8 mouse cellular contexts compared by ENCODE assay signal in genomic region chr17:13658321-13658978, GRCm38 (mm10).
DNase-seq lines count a peak whose midpoint lies in the region; ATAC-seq and TF ChIP-seq lines count a peak whose summit lies in the region.

No protein-coding gene starts in this region.

- ATAC-seq in hindbrain, postnatal 0 days = peak; percentile 53
- no peak for ATAC-seq in stomach, postnatal 0 days (ENCODE audit: low FRiP score, low TSS enrichment)
- ATAC-seq in CD4-positive, CD25-positive, alpha-beta regulatory T cell, adult 4 months = no peak

- TF ChIP-seq CTCF in heart, adult 2 months (IDR thresholded peaks at IDR 0.05) = no peak
- TF ChIP-seq CTCF in hindbrain, postnatal 0 days (IDR thresholded peaks at IDR 0.05; ENCODE audit: low read depth) = no peak
- no peak for TF ChIP-seq CTCF in stomach, postnatal 0 days (IDR thresholded peaks at IDR 0.05; ENCODE audit: low read depth)

- no peak for TF ChIP-seq POLR2A in heart, adult 2 months (IDR thresholded peaks at IDR 0.05; ENCODE audit: insufficient read depth, low read depth, low read length)

- H3K79me2 ChIP-seq in heart, adult 2 months (replicated peaks; ENCODE audit: control insufficient read depth, insufficient read depth, low read length) = no peaks in the 10 kb centered on the region

- peak; percentile 51; the same call in 1 of the 2 replicates for TF ChIP-seq EP300 in heart, adult 2 months (IDR thresholded peaks at IDR 0.05; ENCODE audit: insufficient read depth, low read depth, low read length)
- TF ChIP-seq EP300 in stomach, postnatal 0 days (optimal IDR thresholded peaks at IDR 0.05) = no peak

- H3K9me3 ChIP-seq in hindbrain, postnatal 0 days (ENCODE audit: low read length) = no peaks in the 10 kb centered on the region
- H3K9me3 ChIP-seq in stomach, postnatal 0 days (ENCODE audit: control insufficient read depth, low read length) = no peaks in the 10 kb centered on the region

- peaks cover 28% of the 10 kb centered on the region for H3K4me1 ChIP-seq in heart, adult 2 months (ENCODE audit: control insufficient read depth, insufficient read depth, low read length)
- peaks cover 25% of the 10 kb centered on the region; the same call in 1 of the 2 replicates for H3K4me1 ChIP-seq in hindbrain, postnatal 0 days (ENCODE audit: insufficient read depth, low read length)
- H3K4me1 ChIP-seq in stomach, postnatal 0 days (replicated peaks; ENCODE audit: control insufficient read depth, insufficient read depth) = no peaks in the 10 kb centered on the region

- intact Hi-C loops in heart, adult 2 months (cut with DNase I) = no loop called here
- intact Hi-C loops in gastrocnemius, postnatal 14 days (cut with DNase I; ENCODE audit: low total_unique reads) = no loop called here

- peak; percentile 40 to 42 for DNase-seq in heart, adult 2 months
- no peak for DNase-seq in heart, adult 8-10 months (ENCODE audit: low spot score)
- DNase-seq in thymus, postnatal 4 days = peak; percentile 20
- no peak for DNase-seq in thymus, postnatal 10 days (ENCODE audit: low spot score in 2 of 2)
- DNase-seq in hindbrain, postnatal 0 days (ENCODE audit: low spot score) = no peak
- no peak for DNase-seq in stomach, postnatal 0 days (ENCODE audit: low spot score)
- no peak for DNase-seq in gastrocnemius, postnatal 14 days

- H3K36me3 ChIP-seq in heart, adult 2 months (ENCODE audit: control insufficient read depth, insufficient read depth, low read length) = no peaks in the 10 kb centered on the region
- no peaks in the 10 kb centered on the region for H3K36me3 ChIP-seq in hindbrain, postnatal 0 days (ENCODE audit: insufficient read depth, low read length)
- H3K36me3 ChIP-seq in stomach, postnatal 0 days (ENCODE audit: control insufficient read depth, insufficient read depth, low read length) = no peaks in the 10 kb centered on the region

- no peaks in the 10 kb centered on the region for H3K27me3 ChIP-seq in heart, adult 2 months (ENCODE audit: control insufficient read depth, insufficient read depth, low read length)
- H3K27me3 ChIP-seq in hindbrain, postnatal 0 days (ENCODE audit: insufficient read depth, low read length) = no peaks in the 10 kb centered on the region
- H3K27me3 ChIP-seq in stomach, postnatal 0 days (ENCODE audit: control insufficient read depth, insufficient read depth, low read length) = no peaks in the 10 kb centered on the region

- 0 out of 2 replicates have a peak overlapping the region, but pooled peaks have one; percentile 14 for H3K9ac ChIP-seq in heart, adult 2 months (ENCODE audit: low read depth, low read length)
- no peak overlapping the region for H3K9ac ChIP-seq in hindbrain, postnatal 0 days (replicated peaks; ENCODE audit: low read length)
- H3K9ac ChIP-seq in stomach, postnatal 0 days (ENCODE audit: low read length) = no peak overlapping the region

- H3K4me3 ChIP-seq in heart, adult 2 months = no peak overlapping the region
- no peak overlapping the region for H3K4me3 ChIP-seq in hindbrain, postnatal 0 days (ENCODE audit: low read length)
- no peak overlapping the region for H3K4me3 ChIP-seq in stomach, postnatal 0 days (ENCODE audit: low read depth, low read length)

- H3K27ac ChIP-seq in heart, adult 2 months = peak overlapping the region; percentile 84
- H3K27ac ChIP-seq in hindbrain, postnatal 0 days = peak overlapping the region; percentile 83
- peak overlapping the region; percentile 61 for H3K27ac ChIP-seq in stomach, postnatal 0 days (replicated peaks)

- H3K4me2 ChIP-seq in hindbrain, postnatal 0 days (ENCODE audit: low read depth, low read length) = no peak overlapping the region
- H3K4me2 ChIP-seq in stomach, postnatal 0 days (replicated peaks; ENCODE audit: low read depth) = no peak overlapping the region

- WGBS in heart, adult 2 months = 41% methylated on average over 3 of the region's 3 CpGs
- 10% methylated on average over 3 of the region's 3 CpGs for WGBS in hindbrain, postnatal 0 days
- 61% methylated on average over 3 of the region's 3 CpGs for WGBS in stomach, postnatal 0 days

Comparison
In these comparisons a context has a peak if more than half of its experiments do, and no peak if none do; other contexts are left out.
1. DNase-seq: peak in heart, adult 2 months (2 of 2) and thymus, postnatal 4 days (single experiment); none in heart, adult 8-10 months (single experiment), thymus, postnatal 10 days (0 of 2), hindbrain, postnatal 0 days (single experiment), stomach, postnatal 0 days (single experiment) and gastrocnemius, postnatal 14 days (single experiment).
2. Peak in every context shown above with its lines, with median percentiles within 50 percentile points of each other: H3K27ac ChIP-seq.